Mouse (Mus musculus) heart, adult 8-10 months (tissue): ENCODE data around the gene Gm20388. TPM values are rescaled to one million over a fixed set of nuclear protein-coding genes. Genes with fewer than 3 reads are reported as not detected.
A peak's percentile ranks its signal among the peaks of the same experiment; 100 is the strongest.
"Not testable (repeated sequence)": the region's sequence is repeated elsewhere in the genome, so short reads cannot be mapped to it uniquely, and the experiment has no call there.

ENCODE experiments used
- DNase-seq: peaks from one replicate; pipeline ENCODE4 v3.0.0; 2022; ENCODE audit warnings: low spot score
- total RNA-seq, 4 experiments: library from RNA; stranded (reverse); gene quantifications; 2 replicates each; pipeline ENCODE4 v1.2.4; 2022

The Gm20388 gene
- total RNA-seq, 4 experiments from 2014 or later, result 4.2 to 6.7 TPM; not detected in 2

- DNase-seq, result no peak
Observed at GRCm38 (mm10) chr8:120699079-120699478, 788.4 kb downstream of the Gm20388 start.

- DNase-seq, result no peak
Observed at GRCm38 (mm10) chr8:120699565-120699964, 788.9 kb downstream of the Gm20388 start.

- no peak for DNase-seq
Observed at GRCm38 (mm10) chr8:120700053-120700452, 789.4 kb downstream of the Gm20388 start.

- no peak for DNase-seq
Observed at GRCm38 (mm10) chr8:120701758-120702465, 791.3 kb downstream of the Gm20388 start.

- DNase-seq, result peak; percentile 55
Observed at GRCm38 (mm10) chr8:120704203-120704602, 793.6 kb downstream of the Gm20388 start.

- DNase-seq, result no peak
Observed at GRCm38 (mm10) chr8:120705163-120705562, 794.5 kb downstream of the Gm20388 start.

- DNase-seq, result no peak
Observed at GRCm38 (mm10) chr8:120706193-120706592, 795.6 kb downstream of the Gm20388 start.

GRCm38 (mm10) chr8:120709176-120709575, 798.5 kb downstream of the Gm20388 start:
- no peak for DNase-seq

- DNase-seq, result no peak
Observed at GRCm38 (mm10) chr8:120715200-120715599, 804.6 kb downstream of the Gm20388 start.

GRCm38 (mm10) chr8:120715996-120716680, 805.5 kb downstream of the Gm20388 start:
- DNase-seq, result no peak

GRCm38 (mm10) chr8:120719586-120720236, 809.1 kb downstream of the Gm20388 start:
- no peak for DNase-seq

- DNase-seq, result no peak
Observed at GRCm38 (mm10) chr8:120723025-120723424, 812.4 kb downstream of the Gm20388 start.

GRCm38 (mm10) chr8:120724096-120724495, 813.5 kb downstream of the Gm20388 start:
- DNase-seq, result not testable (repeated sequence)

- no peak for DNase-seq
Observed at GRCm38 (mm10) chr8:120724816-120725575, 814.4 kb downstream of the Gm20388 start.

GRCm38 (mm10) chr8:120725576-120725950, 814.9 kb downstream of the Gm20388 start:
- no peak for DNase-seq

- DNase-seq, result no peak
Observed at GRCm38 (mm10) chr8:120726051-120726450, 815.4 kb downstream of the Gm20388 start.

GRCm38 (mm10) chr8:120728488-120729160, 818.0 kb downstream of the Gm20388 start:
- no peak for DNase-seq

- DNase-seq, result no peak
Observed at GRCm38 (mm10) chr8:120731582-120731981, 820.9 kb downstream of the Gm20388 start.

GRCm38 (mm10) chr8:120732068-120732467, 821.4 kb downstream of the Gm20388 start:
- no peak for DNase-seq

GRCm38 (mm10) chr8:120735770-120736481, 825.3 kb downstream of the Gm20388 start, which contains the start of gene Irf8:
Gene Irf8, plus strand, starts transcription at chr8:120736358.
- DNase-seq, result peak; percentile 83

GRCm38 (mm10) chr8:120736486-120736885, 825.8 kb downstream of the Gm20388 start:
- no peak for DNase-seq
